Mouse (Mus musculus): ENCODE results near the gene Crocc. TPM values are rescaled to one million over a fixed set of nuclear protein-coding genes. Genes with fewer than 3 reads are reported as not detected.

The Crocc gene
- polyA plus RNA-seq, 1 experiment from 2014 or later: 10.1 TPM

- no peak for ATAC-seq (ENCODE audit: low FRiP score, low TSS enrichment)
Observed at GRCm38 (mm10) chr4:141030541-141031206, 29.7 kb downstream of the Crocc start.

GRCm38 (mm10) chr4:141024992-141025391 lies 35.4 kb downstream of the Crocc start:
- Histone ChIP-seq H3K9ac (replicated peaks; ENCODE audit: low read length) (no peak overlapping the region), H3K4me3 (ENCODE audit: low read length) (no peak overlapping the region), H3K9me3 (ENCODE audit: low read length) (no peaks in the 10 kb centered on the region), H3K27ac (ENCODE audit: low read length) (no peak overlapping the region), H3K27me3 (ENCODE audit: insufficient read depth, low read length) (no peaks in the 10 kb centered on the region), H3K36me3 (ENCODE audit: insufficient read depth, low read length) (peaks cover 42% of the 10 kb centered on the region), H3K4me1 (ENCODE audit: insufficient read depth, low read length) (peaks cover 24% of the 10 kb centered on the region), H3K4me2 (replicated peaks; ENCODE audit: low read depth, low read length) (no peak overlapping the region)
- no peak for ATAC-seq (ENCODE audit: low FRiP score, low TSS enrichment)
- 88% methylated on average over 27 of the region's 27 CpGs for WGBS

More at GRCm38 (mm10) chr4:141030541-141031206, 29.7 kb downstream of the Crocc start:
- Histone ChIP-seq H3K27ac (ENCODE audit: low read length) (no peak overlapping the region), H3K4me2 (replicated peaks; ENCODE audit: low read depth, low read length) (no peak overlapping the region), H3K9me3 (ENCODE audit: low read length) (no peaks in the 10 kb centered on the region), H3K9ac (replicated peaks; ENCODE audit: low read length) (no peak overlapping the region), H3K36me3 (ENCODE audit: insufficient read depth, low read length) (peaks cover 34% of the 10 kb centered on the region), H3K4me3 (ENCODE audit: low read length) (no peak overlapping the region), H3K4me1 (ENCODE audit: insufficient read depth, low read length) (no peaks in the 10 kb centered on the region), H3K27me3 (ENCODE audit: insufficient read depth, low read length) (no peaks in the 10 kb centered on the region)
- WGBS: 90% methylated on average over 17 of the region's 18 CpGs

- 62% methylated on average over 9 of the region's 9 CpGs for WGBS
- peaks cover 36% of the 10 kb centered on the region for H3K36me3 ChIP-seq (ENCODE audit: insufficient read depth, low read length)
- no peaks in the 10 kb centered on the region for H3K27me3 ChIP-seq (ENCODE audit: insufficient read depth, low read length)
- H3K9me3 ChIP-seq (ENCODE audit: low read length): no peaks in the 10 kb centered on the region
- no peak overlapping the region for H3K9ac ChIP-seq (replicated peaks; ENCODE audit: low read length)
- H3K4me2 ChIP-seq (replicated peaks; ENCODE audit: low read depth, low read length): no peak overlapping the region
- no peak for ATAC-seq (ENCODE audit: low FRiP score, low TSS enrichment)
- peaks cover 25% of the 10 kb centered on the region for H3K4me1 ChIP-seq (ENCODE audit: insufficient read depth, low read length)
- no peak overlapping the region for H3K4me3 ChIP-seq (ENCODE audit: low read length)
- peak overlapping the region; percentile 37; the same call in 1 of the 2 replicates for H3K27ac ChIP-seq (ENCODE audit: low read length)
Observed at GRCm38 (mm10) chr4:141024052-141024451, 36.3 kb downstream of the Crocc start.

- peak overlapping the region; percentile 48; the same call in 1 of the 2 replicates for H3K9ac ChIP-seq (replicated peaks; ENCODE audit: low read length)
- H3K36me3 ChIP-seq (ENCODE audit: insufficient read depth, low read length): peaks cover 25% of the 10 kb centered on the region
- no peak for ATAC-seq (ENCODE audit: low FRiP score, low TSS enrichment)
- no peaks in the 10 kb centered on the region for H3K9me3 ChIP-seq (ENCODE audit: low read length)
- no peak overlapping the region for H3K4me3 ChIP-seq (ENCODE audit: low read length)
- WGBS: 50% methylated on average over 11 of the region's 11 CpGs
- H3K4me1 ChIP-seq (ENCODE audit: insufficient read depth, low read length): peaks cover 25% of the 10 kb centered on the region
- no peaks in the 10 kb centered on the region for H3K27me3 ChIP-seq (ENCODE audit: insufficient read depth, low read length)
- peak overlapping the region; percentile 72 for H3K27ac ChIP-seq (ENCODE audit: low read length)
- H3K4me2 ChIP-seq (replicated peaks; ENCODE audit: low read depth, low read length): no peak overlapping the region
Observed at GRCm38 (mm10) chr4:141021614-141021929, 38.8 kb downstream of the Crocc start.

- WGBS: 18% methylated on average over 14 of the region's 14 CpGs
- ATAC-seq (ENCODE audit: low FRiP score, low TSS enrichment): peak; percentile 69
- Histone ChIP-seq H3K4me3 (ENCODE audit: low read length) (no peak overlapping the region), H3K4me2 (replicated peaks; ENCODE audit: low read depth, low read length) (0 out of 2 replicates have a peak overlapping the region, but pooled peaks have one; percentile 1), H3K4me1 (ENCODE audit: insufficient read depth, low read length) (peaks cover 25% of the 10 kb centered on the region), H3K36me3 (ENCODE audit: insufficient read depth, low read length) (peaks cover 24% of the 10 kb centered on the region), H3K27me3 (ENCODE audit: insufficient read depth, low read length) (no peaks in the 10 kb centered on the region), H3K9ac (replicated peaks; ENCODE audit: low read length) (peak overlapping the region; percentile 48), H3K9me3 (ENCODE audit: low read length) (no peaks in the 10 kb centered on the region), H3K27ac (ENCODE audit: low read length) (peak overlapping the region; percentile 72)
Observed at GRCm38 (mm10) chr4:141020811-141021613, 39.3 kb downstream of the Crocc start.

- H3K9me3 ChIP-seq (ENCODE audit: low read length): no peaks in the 10 kb centered on the region
- no peak overlapping the region for H3K4me3 ChIP-seq (ENCODE audit: low read length)
- ATAC-seq (ENCODE audit: low FRiP score, low TSS enrichment): no peak
- H3K4me1 ChIP-seq (ENCODE audit: insufficient read depth, low read length): peaks cover 25% of the 10 kb centered on the region
- H3K27me3 ChIP-seq (ENCODE audit: insufficient read depth, low read length): no peaks in the 10 kb centered on the region
- H3K27ac ChIP-seq (ENCODE audit: low read length): peak overlapping the region; percentile 72
- H3K36me3 ChIP-seq (ENCODE audit: insufficient read depth, low read length): peaks cover 26% of the 10 kb centered on the region
- WGBS: 78% methylated on average over 17 of the region's 17 CpGs
- no peak overlapping the region for H3K4me2 ChIP-seq (replicated peaks; ENCODE audit: low read depth, low read length)
- H3K9ac ChIP-seq (replicated peaks; ENCODE audit: low read length): no peak overlapping the region
Observed at GRCm38 (mm10) chr4:141020220-141020619, 40.1 kb downstream of the Crocc start.

- Histone ChIP-seq H3K4me2 (replicated peaks; ENCODE audit: low read depth, low read length) (no peak overlapping the region), H3K4me1 (ENCODE audit: insufficient read depth, low read length) (peaks cover 23% of the 10 kb centered on the region), H3K27me3 (ENCODE audit: insufficient read depth, low read length) (no peaks in the 10 kb centered on the region), H3K36me3 (ENCODE audit: insufficient read depth, low read length) (peaks cover 36% of the 10 kb centered on the region), H3K9ac (replicated peaks; ENCODE audit: low read length) (no peak overlapping the region), H3K27ac (ENCODE audit: low read length) (no peak overlapping the region), H3K4me3 (ENCODE audit: low read length) (no peak overlapping the region), H3K9me3 (ENCODE audit: low read length) (no peaks in the 10 kb centered on the region)
- no peak for ATAC-seq (ENCODE audit: low FRiP score, low TSS enrichment)
- 80% methylated on average over 29 of the region's 29 CpGs for WGBS
Observed at GRCm38 (mm10) chr4:141017657-141018436, 42.5 kb downstream of the Crocc start.

- Histone ChIP-seq H3K4me2 (replicated peaks; ENCODE audit: low read depth, low read length) (no peak overlapping the region), H3K4me3 (ENCODE audit: low read length) (no peak overlapping the region), H3K9me3 (ENCODE audit: low read length) (no peaks in the 10 kb centered on the region), H3K27ac (ENCODE audit: low read length) (no peak overlapping the region), H3K36me3 (ENCODE audit: insufficient read depth, low read length) (peaks cover 33% of the 10 kb centered on the region), H3K4me1 (ENCODE audit: insufficient read depth, low read length) (peaks cover 31% of the 10 kb centered on the region), H3K9ac (replicated peaks; ENCODE audit: low read length) (no peak overlapping the region), H3K27me3 (ENCODE audit: insufficient read depth, low read length) (no peaks in the 10 kb centered on the region)
- WGBS: 58% methylated on average over 9 of the region's 9 CpGs
- no peak for ATAC-seq (ENCODE audit: low FRiP score, low TSS enrichment)
Observed at GRCm38 (mm10) chr4:141016311-141016710, 44.0 kb downstream of the Crocc start.

- Histone ChIP-seq H3K27ac (ENCODE audit: low read length) (no peak overlapping the region), H3K4me2 (replicated peaks; ENCODE audit: low read depth, low read length) (no peak overlapping the region), H3K9ac (replicated peaks; ENCODE audit: low read length) (no peak overlapping the region), H3K9me3 (ENCODE audit: low read length) (no peaks in the 10 kb centered on the region), H3K36me3 (ENCODE audit: insufficient read depth, low read length) (peaks cover 33% of the 10 kb centered on the region), H3K27me3 (ENCODE audit: insufficient read depth, low read length) (no peaks in the 10 kb centered on the region), H3K4me3 (ENCODE audit: low read length) (no peak overlapping the region), H3K4me1 (ENCODE audit: insufficient read depth, low read length) (peaks cover 27% of the 10 kb centered on the region)
- ATAC-seq (ENCODE audit: low FRiP score, low TSS enrichment): no peak
- 60% methylated on average over 7 of the region's 7 CpGs for WGBS
Observed at GRCm38 (mm10) chr4:141015356-141015755, 45.0 kb downstream of the Crocc start.

All from kidney, embryonic 16.5 days (tissue).